Mouse (Mus musculus) intestine, postnatal 0 days (tissue): Measurements from ENCODE around the gene Cdc123. TPM values are rescaled to one million over a fixed set of nuclear protein-coding genes. Genes with fewer than 3 reads are reported as not detected.

Source experiments
- ATAC-seq: fragments of 200-750 bp; cut with Nextera tagmentation; 2 replicates; pipeline ENCODE4 v1.8.0; 2017; ENCODE audit warnings: mild to moderate bottlenecking, moderate TSS enrichment, moderate library complexity
- H3K27ac ChIP-seq: fragments of 300-500 bp; sonication (generic); 2 replicates; pipeline ENCODE4 v1.5.1; 2014; ENCODE audit warnings: mild to moderate bottlenecking, low read depth, low read length, moderate library complexity
- H3K27me3 ChIP-seq: fragments of 300-500 bp; sonication (generic); replicated peaks from 2 replicates; pipeline ENCODE4 v1.6.1; 2014; ENCODE audit warnings: low read length, mixed read lengths; ENCODE audit not compliant: control insufficient read depth, insufficient read depth
- H3K36me3 ChIP-seq: fragments of 300-500 bp; sonication (generic); 2 replicates; pipeline ENCODE4 v1.6.1; 2014; ENCODE audit warnings: mild to moderate bottlenecking, moderate library complexity; ENCODE audit not compliant: control insufficient read depth, insufficient read depth
- H3K4me1 ChIP-seq: fragments of 300-500 bp; sonication (generic); replicated peaks from 2 replicates; pipeline ENCODE4 v1.6.1; 2014; ENCODE audit warnings: antibody characterized with exemption, low read length, mixed read lengths; ENCODE audit not compliant: control insufficient read depth, insufficient read depth
- H3K4me2 ChIP-seq: fragments of 300-500 bp; sonication (generic); replicated peaks from 2 replicates; pipeline ENCODE4 v1.6.1; 2014; ENCODE audit warnings: low read depth, mild to moderate bottlenecking, moderate library complexity
- H3K4me3 ChIP-seq: fragments of 300-500 bp; sonication (generic); 2 replicates; pipeline ENCODE4 v1.5.1; 2014; ENCODE audit warnings: low read depth, low read length
- H3K9ac ChIP-seq: fragments of 300-500 bp; sonication (generic); 2 replicates; pipeline ENCODE4 v1.6.1; 2014; ENCODE audit warnings: mild to moderate bottlenecking, low read depth, low read length
- H3K9me3 ChIP-seq: fragments of 300-500 bp; sonication (generic); 2 replicates; pipeline ENCODE4 v1.6.1; 2016; ENCODE audit warnings: mixed run types; ENCODE audit not compliant: control insufficient read depth
- CTCF ChIP-seq: sonication (generic); IDR thresholded peaks from 2 replicates; pipeline ENCODE4 v1.5.1; 2016; ENCODE audit warnings: low read depth, mild to moderate bottlenecking, control low read depth, antibody characterized with exemption, moderate library complexity
- WGBS: fragments of 180-500 bp; shearing (Covaris S2); extraction: QIAGEN DNeasy Blood & Tissue Kit; methylation state at CpG from one replicate; pipeline ENCODE4 v1.1.7; 2014; 5-methylcytosine and 5-hydroxymethylcytosine counted together
- polyA plus RNA-seq: library from polyadenylated mRNA; unstranded; fragments of >200 nt; fragmentation: Nextera tagmentation; extraction: Ambion mirVana; gene quantifications from 2 replicates; pipeline ENCODE4 v1.2.1, GENCODE M21; 2015

Gene Cdc123
- polyA plus RNA-seq, 1 experiment from 2014 or later: 129 TPM

GRCm38 (mm10) chr2:5840815-5841214 lies 4.1 kb downstream of the Cdc123 start:
- no peaks in the 10 kb centered on the region for H3K9me3 ChIP-seq
- no peak overlapping the region for H3K27ac ChIP-seq
- peaks cover 49% of the 10 kb centered on the region for H3K36me3 ChIP-seq
- H3K27me3 ChIP-seq: no peaks in the 10 kb centered on the region
- no peak overlapping the region for H3K4me3 ChIP-seq
- H3K9ac ChIP-seq: no peak overlapping the region
- 93% methylated on average over 11 of the region's 11 CpGs for WGBS
- H3K4me1 ChIP-seq: no peaks in the 10 kb centered on the region
- H3K4me2 ChIP-seq: no peak overlapping the region
- no peak for TF ChIP-seq CTCF
- ATAC-seq: no peak

- Histone ChIP-seq H3K27me3 (no peaks in the 10 kb centered on the region), H3K9me3 (no peaks in the 10 kb centered on the region), H3K36me3 (peaks cover 53% of the 10 kb centered on the region), H3K4me1 (no peaks in the 10 kb centered on the region), H3K9ac (no peak overlapping the region), H3K4me3 (no peak overlapping the region), H3K4me2 (no peak overlapping the region), H3K27ac (no peak overlapping the region)
- no peak for ATAC-seq
- WGBS: 93% methylated on average over 5 of the region's 5 CpGs
- TF ChIP-seq CTCF: no peak
Observed at GRCm38 (mm10) chr2:5825265-5825913, 19.6 kb downstream of the Cdc123 start.

- TF ChIP-seq CTCF: no peak
- Histone ChIP-seq H3K27me3 (no peaks in the 10 kb centered on the region), H3K4me2 (no peak overlapping the region), H3K4me3 (no peak overlapping the region), H3K9ac (no peak overlapping the region), H3K4me1 (no peaks in the 10 kb centered on the region), H3K27ac (no peak overlapping the region), H3K9me3 (no peaks in the 10 kb centered on the region), H3K36me3 (peaks cover 56% of the 10 kb centered on the region)
- ATAC-seq: no peak
- 68% methylated on average over 5 of the region's 5 CpGs for WGBS
Observed at GRCm38 (mm10) chr2:5824685-5825084, 20.3 kb downstream of the Cdc123 start.

- H3K27me3 ChIP-seq: no peaks in the 10 kb centered on the region
- WGBS: 21% methylated on average over 1 of the region's 1 CpGs
- no peak overlapping the region for H3K9ac ChIP-seq
- TF ChIP-seq CTCF: peak; percentile 63
- no peak overlapping the region for H3K4me3 ChIP-seq
- H3K27ac ChIP-seq: no peak overlapping the region
- peaks cover 61% of the 10 kb centered on the region for H3K36me3 ChIP-seq
- H3K4me2 ChIP-seq: no peak overlapping the region
- H3K4me1 ChIP-seq: no peaks in the 10 kb centered on the region
- H3K9me3 ChIP-seq: no peaks in the 10 kb centered on the region
- no peak for ATAC-seq
Observed at GRCm38 (mm10) chr2:5824213-5824612, 20.8 kb downstream of the Cdc123 start.

- Histone ChIP-seq H3K4me2 (no peak overlapping the region), H3K27ac (no peak overlapping the region), H3K9ac (no peak overlapping the region), H3K4me3 (no peak overlapping the region), H3K27me3 (no peaks in the 10 kb centered on the region), H3K9me3 (no peaks in the 10 kb centered on the region), H3K4me1 (no peaks in the 10 kb centered on the region), H3K36me3 (peaks cover 67% of the 10 kb centered on the region)
- 95% methylated on average over 6 of the region's 6 CpGs for WGBS
- no peak for ATAC-seq
- no peak for TF ChIP-seq CTCF
Observed at GRCm38 (mm10) chr2:5822449-5822848, 22.5 kb downstream of the Cdc123 start.

GRCm38 (mm10) chr2:5821264-5821663 lies 23.7 kb downstream of the Cdc123 start:
- Histone ChIP-seq H3K9ac (no peak overlapping the region), H3K9me3 (no peaks in the 10 kb centered on the region), H3K27me3 (no peaks in the 10 kb centered on the region), H3K4me1 (no peaks in the 10 kb centered on the region), H3K27ac (no peak overlapping the region), H3K4me3 (no peak overlapping the region), H3K4me2 (no peak overlapping the region), H3K36me3 (peaks cover 66% of the 10 kb centered on the region)
- ATAC-seq: no peak
- no peak for TF ChIP-seq CTCF
- WGBS: 78% methylated on average over 10 of the region's 10 CpGs

GRCm38 (mm10) chr2:5811235-5811782 lies 33.7 kb downstream of the Cdc123 start:
- Histone ChIP-seq H3K9me3 (no peaks in the 10 kb centered on the region), H3K36me3 (peaks cover 38% of the 10 kb centered on the region), H3K27ac (no peak overlapping the region), H3K4me3 (no peak overlapping the region), H3K9ac (no peak overlapping the region), H3K27me3 (no peaks in the 10 kb centered on the region), H3K4me2 (no peak overlapping the region), H3K4me1 (no peaks in the 10 kb centered on the region)
- TF ChIP-seq CTCF: no peak
- no peak for ATAC-seq
- WGBS: 87% methylated on average over 5 of the region's 5 CpGs
